Mouse (Mus musculus): ENCODE measurements around the gene Snx21. TPM values are rescaled to one million over a fixed set of nuclear protein-coding genes. Genes with fewer than 3 reads are reported as not detected.
A peak's percentile ranks its signal among the peaks of the same experiment; 100 is the strongest.
"Not testable (repeated sequence)": the region's sequence is repeated elsewhere in the genome, so short reads cannot be mapped to it uniquely, and the experiment has no call there.

Gene Snx21
- polyA plus RNA-seq, 1 experiment, result 19.2 TPM

- Histone ChIP-seq H3K27ac (ENCODE audit: insufficient read depth, low read depth, low read length) (no peak overlapping the region), H3K27me3 (ENCODE audit: control insufficient read depth, insufficient read depth, low read length) (no peaks in the 10 kb centered on the region), H3K4me1 (ENCODE audit: control insufficient read depth, insufficient read depth, insufficient read length, low read length) (no peaks in the 10 kb centered on the region), H3K36me3 (ENCODE audit: control insufficient read depth, insufficient read depth, low read length) (peaks cover 57% of the 10 kb centered on the region), H3K4me3 (ENCODE audit: low read depth, low read length) (no peak overlapping the region)
- 87% methylated on average over 12 of the region's 12 CpGs for WGBS
- TF ChIP-seq POLR2A (IDR thresholded peaks at IDR 0.05; ENCODE audit: low read depth, low read length) (no peak), CTCF (IDR thresholded peaks at IDR 0.05; ENCODE audit: extremely low read depth, insufficient read length, insufficient replicate concordance, low read depth, low read length) (peak; percentile 5; the same call in 1 of the 2 replicates)
Observed at GRCm38 (mm10) chr2:164792400-164793190, 7.0 kb downstream of the Snx21 start.

DNA sequence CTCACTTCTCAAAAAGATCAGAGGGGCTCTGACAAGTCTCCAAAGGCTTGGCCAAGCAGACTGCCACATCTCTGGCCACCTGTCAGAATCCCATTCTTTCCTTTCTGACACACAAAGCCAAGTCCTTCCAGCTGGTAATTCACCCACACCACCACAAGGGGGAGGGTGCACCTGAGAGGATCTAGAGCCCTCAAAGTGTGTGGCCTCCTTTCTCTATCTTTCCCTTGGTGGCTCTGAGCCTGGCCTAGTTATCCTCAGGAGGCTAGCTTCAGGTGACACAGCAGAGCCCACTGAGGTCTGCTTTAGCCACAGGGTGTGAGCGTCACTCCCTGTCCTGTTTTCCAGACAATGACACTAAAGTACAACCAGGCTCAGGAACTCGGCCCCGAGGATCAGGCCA, 7.6 kb downstream of the Snx21 start:
- TF ChIP-seq CTCF (IDR thresholded peaks at IDR 0.05; ENCODE audit: extremely low read depth, insufficient read length, insufficient replicate concordance, low read depth, low read length) (peak; percentile 66; the same call in 1 of the 2 replicates), POLR2A (IDR thresholded peaks at IDR 0.05; ENCODE audit: low read depth, low read length) (no peak)
- no peaks in the 10 kb centered on the region for H3K4me1 ChIP-seq (ENCODE audit: control insufficient read depth, insufficient read depth, insufficient read length, low read length)
- peaks cover 61% of the 10 kb centered on the region for H3K36me3 ChIP-seq (ENCODE audit: control insufficient read depth, insufficient read depth, low read length)
- H3K27me3 ChIP-seq (ENCODE audit: control insufficient read depth, insufficient read depth, low read length), result no peaks in the 10 kb centered on the region
- WGBS, result 74% methylated on average over 3 of the region's 3 CpGs
- H3K27ac ChIP-seq (ENCODE audit: insufficient read depth, low read depth, low read length), result no peak overlapping the region
- H3K4me3 ChIP-seq (ENCODE audit: low read depth, low read length), result no peak overlapping the region

DNA sequence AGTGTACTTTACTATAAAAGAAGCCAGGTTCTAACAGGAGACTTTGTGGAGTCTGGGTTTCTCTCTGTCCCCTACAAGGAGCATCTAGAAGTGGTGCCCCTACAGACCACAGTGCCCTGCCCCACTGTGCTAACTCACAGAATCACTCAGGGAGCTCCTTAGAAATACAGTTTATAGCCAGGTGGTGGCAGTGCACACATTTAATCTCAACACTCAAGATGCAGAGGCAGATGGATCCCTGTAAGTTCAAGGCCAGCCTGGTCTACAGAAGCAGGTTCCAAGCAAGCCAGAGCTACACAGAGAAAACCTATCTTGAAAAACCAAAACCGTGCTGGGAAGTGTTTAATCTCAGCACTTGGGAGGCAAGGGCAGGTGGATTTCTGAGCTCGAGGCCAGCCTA, 8.1 kb downstream of the Snx21 start:
- 93% methylated on average over 2 of the region's 2 CpGs for WGBS
- peaks cover 62% of the 10 kb centered on the region for H3K36me3 ChIP-seq (ENCODE audit: control insufficient read depth, insufficient read depth, low read length)
- H3K27me3 ChIP-seq (ENCODE audit: control insufficient read depth, insufficient read depth, low read length), result no peaks in the 10 kb centered on the region

DNA sequence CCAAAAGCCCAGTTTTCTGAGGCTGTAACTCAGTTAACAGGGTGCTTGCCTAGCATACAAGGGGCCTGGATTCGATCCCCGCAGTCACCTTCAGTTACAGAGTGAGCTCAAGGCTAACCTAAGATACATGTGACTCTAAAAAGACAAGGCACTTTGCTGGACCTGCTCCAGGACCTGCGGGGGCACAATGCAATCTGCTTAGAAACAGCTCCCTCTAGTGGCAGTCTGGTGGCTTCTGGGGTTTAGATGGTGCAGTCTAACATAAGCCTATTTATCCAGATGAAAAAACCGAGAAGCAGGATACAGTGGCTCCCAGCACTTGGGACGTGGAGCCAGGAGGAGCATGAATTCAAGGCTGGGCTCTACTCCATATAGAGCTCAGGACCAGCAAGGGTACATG, 8.7 kb downstream of the Snx21 start:
- Histone ChIP-seq H3K4me1 (ENCODE audit: control insufficient read depth, insufficient read depth, insufficient read length, low read length) (no peaks in the 10 kb centered on the region), H3K36me3 (ENCODE audit: control insufficient read depth, insufficient read depth, low read length) (peaks cover 60% of the 10 kb centered on the region), H3K27ac (ENCODE audit: insufficient read depth, low read depth, low read length) (no peak overlapping the region), H3K4me3 (ENCODE audit: low read depth, low read length) (no peak overlapping the region), H3K27me3 (ENCODE audit: control insufficient read depth, insufficient read depth, low read length) (no peaks in the 10 kb centered on the region)
- 19% methylated on average over 5 of the region's 5 CpGs for WGBS
- TF ChIP-seq CTCF (IDR thresholded peaks at IDR 0.05; ENCODE audit: extremely low read depth, insufficient read length, insufficient replicate concordance, low read depth, low read length), result peak; percentile 95; the same call in 1 of the 2 replicates
- TF ChIP-seq POLR2A (IDR thresholded peaks at IDR 0.05; ENCODE audit: low read depth, low read length), result no peak

More for the DNA sequence above, 8.1 kb downstream of the Snx21 start:
- Histone ChIP-seq H3K4me3 (ENCODE audit: low read depth, low read length) (no peak overlapping the region), H3K27ac (ENCODE audit: insufficient read depth, low read depth, low read length) (no peak overlapping the region), H3K4me1 (ENCODE audit: control insufficient read depth, insufficient read depth, insufficient read length, low read length) (no peaks in the 10 kb centered on the region)
- TF ChIP-seq POLR2A (IDR thresholded peaks at IDR 0.05; ENCODE audit: low read depth, low read length) (no peak), CTCF (IDR thresholded peaks at IDR 0.05; ENCODE audit: extremely low read depth, insufficient read length, insufficient replicate concordance, low read depth, low read length) (no peak)

DNA sequence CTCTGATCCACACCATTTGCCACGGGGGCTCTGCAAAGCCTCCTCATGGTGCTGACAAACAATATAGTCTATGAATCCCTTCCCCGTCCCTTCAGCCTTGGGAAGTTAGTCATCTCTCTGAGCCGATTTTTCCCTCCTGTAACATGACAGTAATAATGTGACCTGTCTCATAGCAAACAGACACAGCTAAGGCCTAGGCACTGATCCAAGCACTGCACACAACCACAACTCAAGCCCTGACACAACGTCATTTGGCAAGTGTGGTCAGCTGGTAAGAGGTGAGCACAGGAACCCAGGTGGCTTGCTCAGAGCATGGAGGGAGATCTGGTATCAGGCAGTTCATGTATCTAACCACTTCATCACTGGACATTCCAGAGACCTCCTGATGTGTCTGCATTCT, 10.2 kb downstream of the Snx21 start:
- no peaks in the 10 kb centered on the region for H3K27me3 ChIP-seq (ENCODE audit: control insufficient read depth, insufficient read depth, low read length)
- H3K4me3 ChIP-seq (ENCODE audit: low read depth, low read length), result no peak overlapping the region
- peaks cover 67% of the 10 kb centered on the region for H3K36me3 ChIP-seq (ENCODE audit: control insufficient read depth, insufficient read depth, low read length)
- TF ChIP-seq CTCF (IDR thresholded peaks at IDR 0.05; ENCODE audit: extremely low read depth, insufficient read length, insufficient replicate concordance, low read depth, low read length) (no peak), POLR2A (IDR thresholded peaks at IDR 0.05; ENCODE audit: low read depth, low read length) (no peak)
- WGBS, result 81% methylated on average over 4 of the region's 4 CpGs
- no peaks in the 10 kb centered on the region for H3K4me1 ChIP-seq (ENCODE audit: control insufficient read depth, insufficient read depth, insufficient read length, low read length)
- H3K27ac ChIP-seq (ENCODE audit: insufficient read depth, low read depth, low read length), result no peak overlapping the region

DNA sequence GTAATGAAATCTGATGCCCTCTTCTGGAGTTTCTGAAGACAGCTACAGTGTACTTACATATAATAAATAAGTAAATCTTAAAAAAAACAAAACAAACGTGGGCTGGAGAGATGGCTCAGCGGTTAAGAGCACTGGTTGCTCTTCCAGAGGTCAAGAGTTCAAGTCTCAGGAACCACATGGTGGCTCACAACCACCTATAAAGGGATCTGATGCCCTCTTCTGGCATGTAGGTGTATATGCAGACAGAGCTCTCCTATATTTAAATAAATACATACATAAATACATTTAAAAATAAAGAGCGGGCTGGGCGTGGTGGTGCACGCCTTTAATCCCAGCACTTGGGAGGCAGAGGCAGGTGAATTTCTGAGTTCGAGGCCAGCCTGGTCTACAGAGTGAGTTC, 12.9 kb downstream of the Snx21 start:
- H3K36me3 ChIP-seq (ENCODE audit: control insufficient read depth, insufficient read depth, low read length), result peaks cover 57% of the 10 kb centered on the region
- H3K27ac ChIP-seq (ENCODE audit: insufficient read depth, low read depth, low read length); H3K4me3 ChIP-seq (ENCODE audit: low read depth, low read length); H3K27me3 ChIP-seq (ENCODE audit: control insufficient read depth, insufficient read depth, low read length); H3K4me1 ChIP-seq (ENCODE audit: control insufficient read depth, insufficient read depth, insufficient read length, low read length): not testable (repeated sequence)
- WGBS, result 68% methylated on average over 6 of the region's 6 CpGs

DNA sequence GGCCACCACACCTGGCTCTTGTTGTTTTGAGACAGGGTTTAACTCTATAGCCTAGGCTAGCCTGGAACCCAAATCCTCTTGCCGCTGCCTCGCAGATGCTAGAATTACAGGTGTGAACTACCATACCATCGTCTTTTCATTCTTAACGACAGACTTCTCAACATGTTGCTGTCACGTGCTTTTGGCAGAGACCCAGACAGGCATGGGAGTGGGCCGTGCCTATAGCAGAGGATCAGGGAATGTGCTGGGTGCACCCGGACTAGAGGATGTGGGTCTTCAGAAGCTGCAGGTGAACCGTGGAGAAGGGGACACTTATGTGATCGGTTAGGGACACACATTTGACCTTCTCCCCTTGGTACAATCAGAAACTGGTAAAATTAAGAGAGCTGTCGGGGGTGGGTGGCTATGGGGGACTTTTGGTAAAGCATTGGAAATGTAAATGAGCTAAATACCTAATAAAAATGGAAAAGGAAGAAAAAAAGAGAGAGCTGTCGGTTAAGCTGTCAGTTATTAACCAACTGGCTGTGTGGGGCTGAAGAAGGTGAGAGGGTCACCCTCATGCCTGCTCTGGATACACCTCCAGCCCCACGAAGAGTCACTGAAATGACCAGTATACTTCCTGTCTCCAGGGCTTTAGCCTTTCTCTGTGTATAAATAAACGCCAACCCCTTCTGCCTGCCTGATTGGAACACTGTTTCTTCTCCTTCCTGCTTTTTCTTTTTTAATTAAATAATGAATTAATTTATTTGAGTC, 14.8 kb downstream of the Snx21 start:
- TF ChIP-seq POLR2A (IDR thresholded peaks at IDR 0.05; ENCODE audit: low read depth, low read length) (no peak), CTCF (IDR thresholded peaks at IDR 0.05; ENCODE audit: extremely low read depth, insufficient read length, insufficient replicate concordance, low read depth, low read length) (no peak)
- peaks cover 44% of the 10 kb centered on the region for H3K36me3 ChIP-seq (ENCODE audit: control insufficient read depth, insufficient read depth, low read length)
- H3K27ac ChIP-seq (ENCODE audit: insufficient read depth, low read depth, low read length), result no peak overlapping the region
- H3K27me3 ChIP-seq (ENCODE audit: control insufficient read depth, insufficient read depth, low read length), result no peaks in the 10 kb centered on the region
- no peak overlapping the region for H3K4me3 ChIP-seq (ENCODE audit: low read depth, low read length)
- H3K4me1 ChIP-seq (ENCODE audit: control insufficient read depth, insufficient read depth, insufficient read length, low read length), result peaks cover 8% of the 10 kb centered on the region; the same call in 1 of the 2 replicates
- 89% methylated on average over 13 of the region's 13 CpGs for WGBS
